Mouse (Mus musculus): ENCODE results near the gene Dnaja1.

The Dnaja1 gene

DNA sequence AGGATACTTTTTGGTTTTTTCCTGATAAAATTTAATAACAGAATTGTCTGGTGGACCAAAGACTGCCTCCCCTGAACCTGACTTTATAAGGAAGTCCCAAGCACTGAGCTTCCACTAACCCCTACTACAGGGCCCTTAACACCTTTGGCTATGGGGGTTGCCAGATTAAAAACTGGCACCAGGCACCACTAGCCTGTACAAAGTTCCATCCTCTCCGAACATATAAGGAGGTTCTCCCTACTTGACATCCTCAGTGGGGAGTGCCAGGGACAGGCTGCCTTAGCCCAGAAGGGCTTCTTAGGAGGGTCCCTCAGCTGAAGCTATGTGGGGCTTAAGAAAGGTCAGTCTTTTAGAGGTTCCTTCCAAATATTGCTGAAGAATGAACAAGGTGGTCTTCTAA lies 13.4 kb downstream of the Dnaja1 start:
- no peak for DNase-seq (ENCODE audit: extremely low read depth, low read depth, low spot score)

DNA sequence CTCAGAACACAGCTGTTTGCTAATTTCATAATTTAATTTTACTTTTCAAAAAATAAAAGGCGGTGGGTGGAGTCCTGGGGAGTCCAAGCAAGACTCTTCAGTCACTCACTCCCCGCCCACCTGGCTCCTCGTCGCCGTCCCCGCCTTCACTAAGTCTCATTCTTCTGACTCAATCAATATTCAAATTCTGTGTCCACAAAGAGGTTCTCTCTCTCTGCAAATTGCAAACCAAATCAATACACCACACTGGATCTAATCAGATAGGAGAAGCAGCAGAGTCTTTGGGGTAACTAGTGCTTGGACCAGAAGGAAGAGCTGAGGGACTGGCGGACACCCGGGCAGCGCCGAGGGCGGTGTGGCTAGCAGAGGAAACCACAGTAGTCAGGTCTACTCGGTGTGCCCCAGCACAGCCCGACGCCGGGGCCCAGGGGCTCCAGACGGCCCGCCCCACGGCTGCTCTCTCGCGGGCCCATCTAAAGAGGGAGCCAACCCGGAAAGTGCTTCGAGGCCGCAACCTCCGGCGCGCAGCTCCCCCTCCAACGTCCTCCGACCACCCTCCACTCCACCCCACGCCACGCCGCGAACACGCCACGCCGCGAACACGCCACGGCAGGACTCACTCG lies 35.3 kb downstream of the Dnaja1 start:
- no peak for DNase-seq (ENCODE audit: extremely low read depth, low read depth, low spot score)

DNA sequence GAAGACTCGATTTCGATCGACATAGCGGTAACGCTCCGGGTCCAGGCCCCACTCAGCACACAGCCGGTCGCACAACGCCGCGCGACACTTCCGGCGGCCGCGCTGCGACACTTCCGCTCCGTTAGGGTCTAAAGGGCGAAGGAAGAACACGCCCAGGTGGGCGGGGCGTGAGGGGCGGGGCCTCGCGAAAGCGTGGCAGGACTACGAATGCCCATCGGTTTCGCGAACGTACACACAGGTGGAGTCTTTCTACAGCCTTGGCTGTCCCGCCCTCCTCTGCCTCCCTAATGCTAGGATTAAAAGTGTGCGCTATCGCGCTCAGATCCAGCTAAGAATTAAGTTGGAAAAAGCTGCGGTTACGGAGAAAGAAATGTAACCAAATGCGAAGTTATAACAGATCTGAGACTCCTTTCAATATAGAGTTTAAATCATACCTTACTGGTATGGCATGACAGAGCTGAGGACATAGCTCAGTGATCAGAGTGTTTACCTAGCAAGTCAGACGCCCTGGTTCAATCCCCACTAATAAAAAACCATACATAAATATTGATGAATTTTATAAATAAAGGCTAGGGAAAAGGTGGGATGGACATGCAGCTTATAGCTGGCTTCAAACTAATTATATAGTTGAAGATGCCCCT lies 36.0 kb downstream of the Dnaja1 start, which contains the start of gene Smu1:
TSS of gene Smu1 (minus strand) at position 144 of the 641 bp plus-strand sequence.
- no peak for DNase-seq (ENCODE audit: extremely low read depth, low read depth, low spot score)

DNA sequence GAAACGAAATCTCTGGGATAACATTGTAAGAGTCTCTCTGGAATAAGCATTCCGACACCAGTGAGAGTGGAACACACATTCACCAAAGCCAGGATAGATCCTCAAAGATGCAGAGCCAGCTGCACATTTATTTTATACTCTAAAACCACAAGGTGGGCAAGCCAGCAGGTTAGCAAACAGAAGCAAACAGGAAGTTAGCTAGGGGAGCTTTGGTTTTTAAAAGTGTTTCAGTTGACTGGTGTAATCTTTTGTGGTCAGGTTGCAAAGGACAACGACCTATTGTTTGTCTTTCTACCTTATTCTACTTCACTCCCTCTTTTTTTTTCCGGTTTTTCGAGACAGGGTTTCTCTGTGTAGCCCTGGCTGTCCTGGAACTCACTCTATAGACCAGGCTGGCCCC lies 37.9 kb downstream of the Dnaja1 start:
- no peak for DNase-seq (ENCODE audit: extremely low read depth, low read depth, low spot score)

DNA sequence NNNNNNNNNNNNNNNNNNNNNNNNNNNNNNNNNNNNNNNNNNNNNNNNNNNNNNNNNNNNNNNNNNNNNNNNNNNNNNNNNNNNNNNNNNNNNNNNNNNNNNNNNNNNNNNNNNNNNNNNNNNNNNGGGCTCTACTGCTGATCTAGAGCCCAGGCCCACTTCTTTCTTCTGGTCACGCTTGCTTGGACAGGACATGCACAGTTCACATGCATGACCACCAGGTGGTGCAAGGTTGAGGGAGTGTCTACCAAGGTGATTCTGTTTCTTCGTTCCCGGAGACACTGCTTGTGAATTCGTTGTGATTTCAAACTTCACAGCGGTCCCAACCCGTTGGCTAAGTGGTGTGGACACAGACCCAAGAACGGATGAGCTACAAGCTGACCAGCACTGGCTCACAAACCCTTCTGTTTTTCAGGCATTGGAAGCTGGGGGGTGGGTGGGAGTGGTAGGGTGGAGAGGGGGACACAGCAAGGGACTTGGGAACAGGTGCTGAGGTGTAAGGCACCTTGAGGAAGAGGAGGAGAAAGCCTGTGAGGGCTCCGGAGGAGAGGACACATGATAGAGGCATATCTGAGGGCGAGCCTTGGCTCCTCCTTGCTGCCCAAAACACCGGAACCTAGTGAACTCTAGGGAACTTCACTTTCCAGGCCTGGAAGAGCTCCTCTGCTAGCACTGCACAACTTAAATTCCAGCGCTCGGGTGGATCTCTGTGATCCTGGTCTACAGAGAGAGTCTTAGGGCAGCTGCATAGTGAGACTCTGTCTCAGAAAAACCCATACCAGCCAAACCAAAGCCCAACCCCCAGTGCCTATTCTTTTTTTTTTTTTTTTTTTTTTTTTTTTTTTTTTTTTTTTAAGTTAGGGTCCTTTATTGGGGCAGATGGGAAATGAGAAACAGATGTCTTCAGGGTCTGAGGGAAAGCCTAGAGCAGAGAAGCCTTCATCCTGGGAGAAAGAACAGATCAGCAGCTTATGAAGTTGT lies 52.6 kb downstream of the Dnaja1 start:
- DNase-seq (ENCODE audit: extremely low read depth, low read depth, low spot score) = no peak

DNA sequence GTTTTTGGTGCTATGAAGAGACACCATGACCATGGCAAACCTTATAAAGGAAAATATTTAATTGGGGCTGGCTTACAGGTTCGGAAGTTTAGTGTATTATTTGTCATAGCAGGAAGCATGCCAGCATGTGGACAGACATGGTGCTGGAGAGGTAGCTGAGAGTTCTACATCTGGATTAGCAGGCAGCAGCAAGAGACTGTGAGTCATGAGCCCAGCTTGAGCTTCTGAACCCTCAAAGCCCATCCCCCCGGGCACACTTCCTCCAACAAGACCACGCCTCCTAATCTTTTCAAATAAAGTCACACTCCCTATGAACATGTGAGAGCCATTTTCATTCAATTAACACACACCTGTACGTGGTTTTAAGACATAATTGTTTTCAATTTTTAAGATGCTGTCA lies 54.5 kb downstream of the Dnaja1 start:
- DNase-seq (ENCODE audit: extremely low read depth, low read depth, low spot score) = no peak

DNA sequence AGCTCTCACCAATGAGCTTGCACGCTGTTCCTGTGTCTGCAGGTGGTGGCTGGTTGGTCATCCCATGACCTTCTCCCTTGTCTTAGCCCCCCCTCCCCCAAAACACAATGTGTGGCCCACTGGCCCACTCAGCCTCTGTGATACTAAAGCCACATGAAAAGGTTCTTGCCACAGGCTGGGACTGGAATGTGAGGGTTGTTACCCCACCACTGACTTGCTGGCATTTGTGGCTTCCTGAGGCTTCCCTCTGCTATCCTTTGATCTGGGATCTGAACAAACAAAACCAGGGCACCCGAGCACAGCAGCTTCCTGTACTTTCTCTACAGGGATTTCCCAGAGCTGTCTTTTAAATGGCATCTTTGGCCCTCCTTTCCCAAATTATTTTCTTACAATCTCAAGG lies 55.2 kb downstream of the Dnaja1 start:
- DNase-seq (ENCODE audit: extremely low read depth, low read depth, low spot score) = no peak

DNA sequence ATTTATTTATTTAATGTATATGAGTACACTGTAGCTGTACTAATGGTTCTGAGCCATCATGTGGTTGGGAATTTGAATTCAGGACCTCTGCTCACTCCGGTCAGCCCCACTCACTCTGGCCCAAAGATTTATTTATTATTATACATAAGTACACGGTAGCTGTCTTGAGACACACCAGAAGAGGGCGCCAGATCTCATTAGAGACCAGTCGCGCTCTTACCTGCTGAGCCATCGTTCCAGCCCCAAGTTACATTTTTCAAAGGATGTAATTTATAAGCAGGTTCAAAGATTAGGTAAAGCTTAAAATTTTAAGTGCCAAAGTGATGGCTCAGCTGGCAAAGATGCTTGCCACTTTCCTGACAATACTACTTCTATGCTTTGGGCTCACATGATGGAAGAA lies 56.7 kb downstream of the Dnaja1 start:
- DNase-seq (ENCODE audit: extremely low read depth, low read depth, low spot score) = no peak

DNA sequence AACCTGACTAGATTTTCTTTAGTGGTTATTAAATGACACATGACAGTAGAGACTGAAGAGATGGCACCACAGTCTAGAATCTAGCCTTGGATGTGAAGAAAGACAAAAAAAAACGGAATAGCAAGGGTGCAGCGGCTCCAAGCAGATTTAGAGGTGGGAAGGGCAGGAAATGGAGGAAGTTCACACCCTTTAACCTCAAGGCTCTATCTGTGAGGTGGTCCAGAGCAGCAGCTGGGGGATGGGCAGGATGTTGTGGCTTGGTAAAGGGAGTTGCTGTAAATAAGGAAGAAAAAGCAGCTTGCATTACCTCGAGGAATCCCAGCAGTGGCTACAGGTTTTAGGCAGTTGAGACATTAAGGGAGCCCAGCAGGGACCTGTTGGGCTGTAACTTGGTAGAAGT lies 59.2 kb downstream of the Dnaja1 start:
- DNase-seq (ENCODE audit: extremely low read depth, low read depth, low spot score) = no peak

DNA sequence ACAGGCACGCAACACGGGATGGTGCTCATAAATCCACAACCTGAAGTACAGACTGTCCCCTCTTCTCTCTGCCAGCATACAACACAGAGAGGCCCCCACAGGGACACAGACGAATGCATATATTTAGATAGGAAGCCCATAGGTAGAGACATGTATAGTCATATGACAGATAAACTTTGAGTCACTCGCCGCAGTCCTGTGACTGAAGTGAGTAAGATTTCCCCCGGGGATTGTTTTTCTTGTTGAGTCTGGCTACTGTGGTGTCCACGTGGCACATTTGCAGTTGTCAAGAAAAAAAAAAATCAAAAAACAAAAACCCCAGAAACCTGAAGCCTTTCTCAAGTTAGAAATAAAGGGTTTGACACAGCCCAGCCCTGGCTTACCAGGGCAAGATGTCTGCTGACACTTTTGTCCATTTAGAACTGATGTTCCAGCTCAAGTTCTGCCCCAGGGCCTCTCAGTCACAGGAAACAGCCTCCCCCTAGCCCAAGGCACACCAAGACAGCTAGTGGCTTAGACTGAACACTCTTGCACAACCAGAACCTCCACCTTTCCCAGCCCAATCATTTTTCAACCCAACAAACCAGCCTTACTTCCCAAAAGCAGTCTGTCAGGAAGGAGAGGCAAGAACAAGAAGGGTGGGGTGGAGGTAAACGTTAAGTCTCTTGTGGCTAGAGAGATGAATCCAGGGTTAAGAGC lies 60.0 kb downstream of the Dnaja1 start:
- no peak for DNase-seq (ENCODE audit: extremely low read depth, low read depth, low spot score)

DNA sequence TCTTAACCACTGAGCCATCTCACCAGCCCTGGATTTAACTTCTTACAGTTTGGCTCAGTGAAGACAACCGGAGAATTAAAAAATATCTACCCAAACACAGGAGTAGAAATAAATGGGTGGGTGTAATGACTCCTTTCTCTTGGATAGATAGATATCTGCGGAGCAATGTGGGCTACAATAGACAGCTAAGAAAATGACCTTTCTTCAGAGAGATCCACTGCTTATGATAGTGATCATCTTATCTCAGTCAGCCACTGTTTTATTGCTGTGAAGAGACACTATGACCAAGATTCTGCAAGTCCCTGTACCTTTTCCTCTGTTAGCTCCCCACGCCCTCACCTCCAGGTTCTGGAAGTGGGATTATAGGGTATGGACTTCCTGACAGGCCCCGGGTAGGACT lies 61.1 kb downstream of the Dnaja1 start:
- DNase-seq (ENCODE audit: extremely low read depth, low read depth, low spot score) = no peak

DNA sequence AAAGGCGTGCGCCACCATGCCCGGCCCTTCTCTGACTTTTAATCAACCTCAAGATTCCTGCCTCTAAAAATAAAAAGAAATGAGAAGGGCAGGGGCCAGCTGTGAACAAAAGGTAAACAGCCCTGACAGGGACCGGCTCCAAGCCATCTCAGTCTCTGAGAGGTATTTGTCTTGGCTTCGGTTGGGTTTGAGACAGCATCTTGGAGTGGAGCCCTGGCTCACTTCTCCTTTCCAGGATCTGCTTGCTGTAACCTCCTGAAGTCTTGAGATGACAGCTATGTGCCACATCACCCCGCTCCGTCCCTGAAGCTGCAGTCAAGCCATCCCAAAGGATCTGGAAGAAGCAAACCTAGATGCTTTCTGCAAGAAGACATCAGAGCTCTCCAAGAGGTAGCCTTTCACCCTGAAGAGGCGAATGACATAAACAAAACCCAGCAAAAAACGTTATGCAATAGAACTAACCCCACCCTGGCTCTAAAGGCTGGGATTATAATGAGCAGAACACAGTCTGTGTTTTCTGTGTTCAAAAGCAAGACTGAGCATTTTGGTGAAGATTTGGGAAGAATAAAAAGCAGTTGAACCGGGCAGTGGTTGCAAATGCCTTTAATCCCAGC lies 62.7 kb downstream of the Dnaja1 start:
- DNase-seq (ENCODE audit: extremely low read depth, low read depth, low spot score) = peak; percentile 71

DNA sequence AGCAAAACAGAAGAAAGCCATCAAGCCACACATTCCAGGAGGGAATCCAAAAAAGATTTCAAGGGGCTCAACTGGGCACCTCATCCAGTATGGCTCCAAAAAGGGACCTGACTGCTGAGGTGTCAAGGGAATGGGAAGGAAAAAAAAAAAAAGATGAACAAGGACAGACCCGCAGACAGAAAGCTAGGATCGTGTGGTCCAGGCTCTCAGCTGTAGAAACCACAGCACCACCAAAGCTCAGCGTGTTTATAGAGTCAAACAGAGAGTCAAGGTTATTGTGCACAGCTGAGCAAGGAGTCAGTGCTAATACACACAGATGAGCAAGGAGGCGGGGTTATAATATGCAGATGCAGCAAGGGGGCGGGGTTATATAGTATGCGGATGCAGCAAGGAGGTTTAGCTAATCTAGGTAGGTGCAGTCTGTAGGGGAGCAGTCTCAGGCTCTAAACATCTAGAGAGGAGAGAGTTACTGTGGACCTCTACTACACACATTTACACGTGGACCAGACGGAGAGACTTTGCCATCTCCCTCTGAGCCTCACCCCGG lies 63.7 kb downstream of the Dnaja1 start:
- DNase-seq (ENCODE audit: extremely low read depth, low read depth, low spot score) = no peak

DNA sequence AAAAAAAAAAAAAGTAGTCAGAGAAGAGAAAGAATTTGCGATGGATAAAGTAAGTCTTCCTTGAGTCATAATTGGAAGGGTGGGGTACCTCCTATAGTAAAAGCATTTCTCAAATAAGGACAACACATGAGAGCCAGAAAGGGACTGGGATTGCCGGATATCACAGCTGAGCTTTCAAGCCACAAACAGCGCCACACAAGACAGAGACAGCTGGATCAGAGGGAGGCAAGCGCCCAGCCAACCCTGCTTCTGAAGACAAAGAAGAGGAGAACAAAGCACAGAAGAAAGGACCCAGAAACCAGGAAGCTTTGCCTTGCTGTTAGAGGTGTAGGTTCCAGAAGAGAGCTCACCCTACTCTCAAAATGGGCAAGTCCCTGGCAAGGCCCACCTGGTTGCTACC lies 64.6 kb downstream of the Dnaja1 start:
- DNase-seq (ENCODE audit: extremely low read depth, low read depth, low spot score) = no peak

All from fat pad, adult 2 months (tissue).